Mouse (Mus musculus) ovary, postnatal 36 days (tissue): ENCODE data around the gene Fam241a.

ENCODE experiments used
- DNase-seq: peaks from one replicate; pipeline ENCODE4 v3.0.0; 2022; ENCODE audit warnings: low spot score, mixed read lengths

Fam241a gene

DNA sequence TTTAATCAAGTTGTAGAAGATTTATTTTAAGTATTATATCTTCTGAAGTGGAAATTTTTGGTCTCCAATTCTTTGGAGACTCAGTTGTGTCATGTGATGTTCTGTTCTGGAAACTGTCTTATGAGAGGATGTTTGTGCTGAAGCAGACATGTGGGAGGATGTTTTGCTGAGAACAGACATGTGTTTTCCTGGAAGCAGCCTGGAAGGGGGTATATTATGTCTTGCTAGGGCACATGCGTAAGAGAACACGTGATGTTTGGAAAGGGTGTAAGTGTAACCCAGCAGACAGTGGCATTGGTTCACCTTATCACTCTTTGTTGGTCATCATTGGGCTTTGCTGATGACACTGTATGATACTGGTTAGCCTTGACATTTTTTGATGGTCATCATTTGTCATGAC lies 20.6 kb downstream of the Fam241a start:
- DNase-seq = no peak

DNA sequence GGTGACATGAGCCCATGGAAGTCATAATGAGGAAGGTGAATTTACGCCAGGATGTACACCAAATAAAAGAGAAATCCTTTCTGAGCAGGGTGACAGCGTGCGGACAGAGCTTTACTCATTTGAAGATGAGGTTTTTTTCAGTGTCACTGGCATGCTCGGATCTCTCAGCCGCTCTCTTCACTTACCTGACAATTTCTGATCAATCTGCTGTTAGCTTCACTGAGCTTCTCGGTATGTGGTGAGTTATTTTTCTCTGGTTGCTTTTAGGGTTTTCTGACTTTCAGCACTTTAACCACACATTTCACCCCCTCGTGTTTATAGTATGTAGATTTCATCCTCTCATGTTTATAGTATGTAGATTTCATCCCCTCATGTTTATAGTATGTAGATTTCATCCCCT lies 21.1 kb downstream of the Fam241a start:
- no peak for DNase-seq

DNA sequence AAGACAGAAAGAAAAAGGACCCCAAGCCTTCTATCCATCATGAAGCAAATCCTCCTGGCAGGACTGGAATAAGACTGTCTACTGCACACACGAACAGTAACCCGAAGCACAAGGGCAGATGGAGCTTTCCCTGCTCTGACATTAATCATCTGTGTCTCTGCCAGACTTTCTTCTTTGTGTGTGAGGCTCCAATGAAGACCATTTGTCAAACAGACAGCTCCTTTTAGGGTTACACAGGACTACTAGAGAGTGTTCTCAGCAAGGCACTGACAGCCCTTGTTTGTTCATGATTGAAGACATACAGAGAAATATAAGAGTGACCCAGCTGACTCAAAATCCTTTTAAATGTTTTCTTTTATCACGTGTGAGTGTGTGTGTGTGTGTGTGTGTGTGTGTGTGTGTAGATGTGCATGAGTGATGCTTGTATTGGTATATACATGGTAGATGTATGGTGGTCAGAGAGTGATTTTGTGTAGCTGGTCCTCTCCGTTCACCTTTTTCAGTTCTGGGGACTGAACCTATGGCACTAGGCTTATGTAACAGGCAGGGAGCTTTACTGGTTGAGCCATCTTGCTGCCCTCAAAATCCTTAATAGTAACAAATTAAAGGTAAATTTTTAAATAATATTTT lies 21.8 kb downstream of the Fam241a start:
- DNase-seq = no peak

DNA sequence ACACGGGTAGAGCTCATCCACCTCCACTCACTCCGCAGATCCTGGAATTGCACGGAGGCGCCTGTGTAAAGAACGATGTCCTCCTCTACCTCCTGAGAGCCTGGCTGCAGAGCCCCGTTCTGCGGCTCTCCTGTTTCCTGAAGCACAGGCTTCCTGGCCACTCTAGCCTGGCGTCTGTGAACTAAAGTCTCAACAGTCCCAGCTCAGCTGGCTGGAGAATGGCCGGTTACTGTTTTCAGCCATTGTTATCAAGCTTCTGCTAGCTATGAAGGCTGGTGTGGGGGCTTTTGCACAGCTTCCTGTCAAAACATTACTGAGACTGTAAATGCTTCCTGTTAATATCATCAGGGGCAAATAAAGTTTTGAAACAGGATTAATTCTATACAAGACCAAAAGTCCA lies 24.5 kb downstream of the Fam241a start:
- DNase-seq = no peak

DNA sequence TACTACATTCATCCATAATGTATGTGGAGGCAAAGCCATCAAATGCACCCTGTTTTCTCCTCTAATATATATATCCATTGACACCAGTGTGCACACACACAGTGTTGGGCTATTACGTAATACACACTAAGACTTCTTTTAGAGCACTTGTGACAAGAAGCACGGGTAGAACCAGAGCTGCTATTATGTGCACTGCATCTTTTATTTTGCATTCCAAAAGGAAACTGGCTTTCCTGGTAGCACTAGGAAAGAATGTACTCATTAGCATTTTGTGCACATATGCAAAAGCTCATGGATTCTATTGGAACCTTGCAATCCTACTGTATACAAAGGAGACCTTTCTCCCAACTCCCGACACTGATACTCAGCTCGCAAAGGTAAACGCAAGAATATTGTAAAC lies 27.2 kb downstream of the Fam241a start:
- DNase-seq = no peak

DNA sequence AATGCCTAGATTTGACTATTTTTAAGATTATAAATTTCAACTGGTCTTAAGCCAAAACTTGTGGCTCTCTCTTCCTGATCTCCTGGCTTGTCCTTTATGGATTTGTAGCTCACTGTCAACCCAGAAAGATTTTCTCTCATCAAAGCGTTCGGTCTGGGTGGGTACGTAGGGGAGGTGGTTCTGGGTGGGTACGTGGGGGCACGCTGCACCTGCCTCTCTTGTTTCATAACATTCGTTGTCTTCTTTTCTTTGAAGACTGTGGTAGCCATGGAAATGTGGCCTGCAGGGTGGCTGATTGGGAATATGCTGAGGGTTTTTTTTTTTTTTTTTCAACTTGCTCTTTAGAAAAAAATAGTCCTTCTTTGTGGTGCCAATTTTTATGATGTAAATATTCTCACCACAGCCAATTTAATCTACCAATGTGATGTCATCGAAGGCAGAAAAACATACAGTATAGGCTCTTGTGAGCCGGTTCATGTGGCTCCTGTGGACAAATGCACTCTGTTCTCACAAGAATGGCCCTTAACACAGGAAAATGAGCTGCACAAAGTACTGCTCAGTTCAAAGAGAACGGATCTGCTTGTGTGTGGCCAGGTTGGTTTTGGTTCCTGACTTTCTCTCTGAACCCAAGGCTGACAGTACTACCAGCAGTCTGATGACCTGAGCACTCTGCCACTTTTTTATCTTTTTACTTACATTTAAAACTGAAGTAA lies 27.9 kb downstream of the Fam241a start:
- no peak for DNase-seq

DNA sequence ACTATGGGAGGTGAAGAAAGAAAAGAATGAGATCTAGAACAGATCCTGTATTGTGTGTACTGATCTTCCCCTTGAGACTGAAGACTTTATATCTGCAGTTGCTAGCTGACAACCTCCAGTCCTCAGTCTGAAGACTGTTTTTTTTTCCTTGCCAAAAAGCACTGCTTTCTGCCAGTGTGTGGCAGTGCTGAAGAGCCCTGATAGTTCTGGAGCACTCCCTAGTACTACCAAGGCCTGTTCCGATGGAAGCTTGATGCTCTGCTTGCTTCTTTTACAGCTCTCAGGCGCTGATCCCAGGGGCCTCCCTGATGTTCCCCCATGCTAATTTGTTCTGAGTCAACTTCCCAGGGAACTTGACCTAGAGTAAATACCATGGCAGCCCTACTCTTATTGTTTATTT lies 31.9 kb downstream of the Fam241a start:
- DNase-seq = no peak

DNA sequence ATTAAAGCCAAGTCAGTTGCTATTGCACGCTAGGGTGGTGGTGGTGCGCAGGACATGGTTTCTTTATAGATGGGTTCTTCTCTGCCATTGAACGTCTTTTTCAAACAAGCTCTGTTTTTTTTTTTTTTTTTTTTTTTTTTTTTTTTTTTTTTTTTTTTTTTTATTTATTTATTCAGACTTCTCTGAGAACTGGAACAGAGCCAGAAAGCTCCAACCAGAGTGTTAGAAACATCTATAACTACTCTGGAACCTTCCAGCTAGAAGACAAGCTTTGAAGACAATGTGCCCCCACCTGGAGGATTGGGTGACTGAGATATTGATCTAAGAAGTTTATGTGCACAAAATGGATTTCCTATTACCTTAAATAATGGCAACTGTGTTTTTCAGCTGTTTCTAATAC lies 32.6 kb downstream of the Fam241a start:
- DNase-seq = no peak

DNA sequence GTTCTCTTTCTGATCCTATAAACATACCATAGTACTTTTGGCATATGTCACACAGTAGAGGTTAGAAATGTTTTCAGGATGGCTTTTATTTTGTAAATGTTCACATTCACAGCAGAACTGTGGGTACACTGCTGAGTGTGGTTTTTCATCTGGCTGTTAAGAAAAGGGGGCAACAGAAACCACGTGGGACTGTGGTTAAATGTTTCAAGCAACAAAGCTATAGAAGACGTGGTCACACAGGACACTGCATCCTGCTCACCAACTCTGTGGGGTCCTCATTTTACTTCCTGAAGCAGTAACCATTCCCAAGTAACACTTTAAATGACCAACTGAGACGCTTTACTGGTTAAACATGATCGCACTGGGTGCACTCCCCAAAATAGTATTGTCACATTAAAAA lies 33.6 kb downstream of the Fam241a start:
- DNase-seq = no peak

DNA sequence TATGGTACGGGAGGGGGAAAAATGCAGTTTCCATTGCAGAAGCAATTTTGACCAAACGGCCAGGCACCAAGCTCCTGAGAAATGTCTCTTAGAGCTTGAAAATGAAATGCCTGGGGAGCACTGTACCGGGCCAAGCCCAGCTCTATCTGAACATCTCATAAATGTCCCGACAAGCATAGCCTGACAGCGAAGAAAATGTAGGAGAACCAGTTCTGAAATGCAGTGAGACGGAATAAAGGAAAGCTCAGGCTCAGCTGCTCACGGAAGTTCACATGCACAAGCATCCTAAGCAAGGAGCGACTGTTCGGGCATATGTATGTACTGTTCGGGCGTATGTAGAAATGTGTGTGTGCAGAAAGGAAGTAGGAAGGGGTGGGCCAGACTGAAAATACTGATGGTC lies 34.8 kb downstream of the Fam241a start:
- DNase-seq = no peak

DNA sequence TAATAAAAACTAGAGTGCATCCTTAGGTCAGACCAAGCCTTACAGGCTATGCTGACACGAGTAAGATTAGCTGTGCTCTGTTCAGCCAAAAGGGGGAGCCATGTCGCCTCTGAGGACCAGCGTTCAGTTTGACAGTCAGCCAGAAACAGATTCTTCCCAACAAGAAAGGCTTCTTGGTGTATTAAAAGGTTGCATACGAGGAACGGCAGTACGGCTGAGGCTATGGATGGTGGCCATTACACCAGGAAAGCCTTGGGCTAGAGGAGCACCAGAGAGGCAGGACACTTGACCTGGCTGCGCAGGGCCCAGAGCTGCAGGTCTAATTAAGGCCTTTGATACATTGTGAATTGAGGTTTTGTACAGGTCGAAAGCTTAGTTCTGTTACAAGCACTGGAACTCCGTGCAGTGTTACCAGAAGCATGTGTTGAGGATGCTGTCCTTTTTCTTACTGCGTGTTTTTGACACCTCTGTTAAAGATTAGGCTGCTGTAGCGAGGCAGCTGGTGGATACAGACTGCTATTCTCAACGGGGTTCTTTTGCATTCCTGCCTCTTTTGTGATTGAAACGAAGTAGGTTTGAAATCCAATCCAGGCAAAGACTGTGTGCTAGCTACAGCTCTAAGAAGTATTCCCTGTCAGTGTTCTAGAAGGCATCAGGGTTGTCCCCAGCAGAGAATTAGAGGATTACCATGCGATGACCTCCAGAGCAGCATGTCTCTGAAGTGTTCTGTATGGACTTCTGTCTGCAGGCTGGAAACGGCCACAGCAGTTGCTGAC lies 42.5 kb downstream of the Fam241a start:
- DNase-seq = peak; percentile 48

DNA sequence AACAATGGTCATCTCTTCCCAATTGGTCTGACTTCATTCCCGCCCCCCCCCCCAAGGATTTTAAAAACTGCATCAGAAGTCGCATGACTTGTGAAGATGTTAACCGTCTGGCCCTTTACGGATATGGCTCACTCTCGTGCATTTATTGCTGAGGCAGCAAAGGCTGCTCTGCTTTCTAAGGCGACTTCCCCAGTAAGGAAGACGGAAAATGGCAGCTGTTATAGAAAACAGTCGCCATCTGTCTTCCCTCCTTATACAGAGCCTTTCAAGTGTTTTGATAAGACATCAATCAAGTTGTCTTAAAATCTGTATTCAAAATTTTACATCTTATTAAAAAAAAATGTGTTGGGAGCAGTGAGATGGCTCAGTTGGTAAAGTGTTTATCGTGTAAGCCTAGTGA lies 43.4 kb downstream of the Fam241a start:
- DNase-seq = no peak

DNA sequence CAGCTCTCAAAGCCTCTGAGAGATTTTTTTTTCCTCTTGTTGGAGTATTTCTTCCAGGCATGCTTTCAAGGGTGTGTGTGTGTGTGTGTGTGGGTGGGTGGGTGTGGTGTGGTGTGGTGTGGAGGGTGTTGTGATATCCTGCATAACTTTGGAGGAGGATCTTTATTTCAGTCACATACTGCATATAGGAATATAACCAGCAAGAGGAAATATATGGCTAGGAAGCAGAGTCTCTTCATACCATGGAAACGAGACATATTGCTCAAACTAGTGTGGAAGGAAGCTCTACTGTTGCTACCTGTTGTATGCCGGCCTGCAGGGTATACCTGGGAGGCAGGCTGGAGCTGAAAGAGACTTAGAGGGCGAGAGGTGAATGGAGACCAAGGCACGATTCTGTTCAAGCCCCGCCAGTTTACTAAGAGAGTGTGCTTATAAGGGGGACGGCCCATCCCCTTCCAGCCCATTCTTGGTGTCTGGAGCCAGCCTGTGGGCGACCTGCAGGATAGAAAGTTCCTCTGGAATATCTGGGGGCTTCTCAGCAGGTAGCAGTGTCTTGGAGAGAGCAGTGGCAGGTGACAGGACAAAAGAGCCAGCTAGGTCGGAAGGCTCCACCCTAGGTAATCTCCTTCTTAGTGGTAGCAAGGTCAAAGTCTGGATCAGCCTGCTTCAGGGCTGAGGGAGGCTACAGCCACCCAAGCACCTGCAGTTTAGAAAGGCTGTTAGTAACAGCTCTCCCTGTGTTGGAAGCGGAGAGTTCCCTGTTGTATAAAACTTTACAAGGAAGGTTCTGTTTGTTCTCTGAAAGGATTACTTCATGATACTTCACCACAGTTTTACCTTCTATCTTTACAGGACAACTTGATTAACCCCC lies 45.1 kb downstream of the Fam241a start:
- DNase-seq = no peak

DNA sequence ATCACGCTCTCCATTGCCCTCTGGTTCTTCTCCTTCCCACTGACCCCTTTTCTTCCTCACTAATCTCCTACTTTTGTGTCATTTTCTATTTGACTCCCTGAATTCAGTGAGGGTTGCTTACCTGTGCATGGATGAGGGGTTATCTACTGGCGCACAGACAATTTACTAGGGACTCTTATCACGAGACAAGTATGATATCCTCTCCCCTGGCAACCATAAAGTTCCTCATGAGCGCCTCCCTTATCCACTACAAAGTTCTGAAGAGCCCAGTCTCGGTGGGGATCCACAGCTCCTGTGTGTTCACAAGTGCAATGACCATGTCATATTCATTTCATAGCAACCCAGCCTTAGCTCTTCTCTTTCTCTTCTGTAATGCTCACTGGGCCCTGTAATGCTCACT lies 46.2 kb downstream of the Fam241a start:
- DNase-seq = no peak

DNA sequence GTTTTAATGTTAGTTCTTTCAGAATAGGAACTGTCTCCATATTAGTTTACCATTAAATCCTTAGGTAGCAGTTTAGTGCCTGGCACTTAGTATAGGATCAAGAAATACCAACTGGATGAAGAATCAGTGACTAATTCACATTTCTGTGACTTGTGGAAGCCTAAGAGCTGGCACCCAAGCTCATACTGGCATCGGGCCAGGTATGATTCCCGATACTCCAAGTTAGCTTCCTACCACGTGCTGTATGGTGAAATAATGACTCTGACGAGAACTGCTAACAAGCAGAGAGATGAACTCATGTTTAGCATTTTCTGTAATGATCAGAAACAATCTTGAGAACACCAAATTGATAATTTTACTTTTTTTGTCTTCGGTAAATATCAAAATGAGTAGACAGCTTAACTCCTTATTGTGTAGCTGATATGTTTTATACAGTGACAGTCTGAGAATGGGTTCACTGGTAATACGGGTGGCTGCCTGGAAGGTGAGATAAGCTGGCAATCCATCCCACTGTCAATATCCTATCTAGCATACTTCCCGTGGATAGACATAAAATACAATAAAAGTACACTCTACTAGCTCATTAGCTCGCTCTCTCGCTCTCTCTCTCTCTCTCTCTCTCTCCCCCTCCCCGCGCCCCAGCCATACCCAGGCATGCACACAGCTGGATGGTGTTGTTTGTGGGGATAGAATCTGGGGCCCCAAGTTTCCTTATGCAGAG lies 47.9 kb downstream of the Fam241a start:
- DNase-seq = no peak

DNA sequence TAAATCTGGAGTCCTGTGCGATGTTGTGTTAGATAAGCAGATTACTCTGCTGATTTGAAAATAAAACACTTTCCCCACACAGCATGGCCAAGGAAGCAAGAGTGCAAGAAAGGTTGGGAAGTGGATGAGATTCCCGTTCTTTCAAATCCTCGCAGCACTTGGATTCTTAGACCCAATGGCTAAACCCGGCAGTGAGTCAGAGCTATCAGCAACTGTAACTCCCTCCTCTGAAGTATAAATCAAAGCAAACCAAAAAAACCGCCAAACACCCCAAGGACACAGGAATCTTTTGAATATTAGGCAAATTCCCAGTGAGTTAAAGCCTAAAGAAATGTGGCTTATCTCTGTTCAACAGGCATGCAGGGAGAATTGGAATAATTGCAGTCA lies 52.2 kb downstream of the Fam241a start:
- no peak for DNase-seq

DNA sequence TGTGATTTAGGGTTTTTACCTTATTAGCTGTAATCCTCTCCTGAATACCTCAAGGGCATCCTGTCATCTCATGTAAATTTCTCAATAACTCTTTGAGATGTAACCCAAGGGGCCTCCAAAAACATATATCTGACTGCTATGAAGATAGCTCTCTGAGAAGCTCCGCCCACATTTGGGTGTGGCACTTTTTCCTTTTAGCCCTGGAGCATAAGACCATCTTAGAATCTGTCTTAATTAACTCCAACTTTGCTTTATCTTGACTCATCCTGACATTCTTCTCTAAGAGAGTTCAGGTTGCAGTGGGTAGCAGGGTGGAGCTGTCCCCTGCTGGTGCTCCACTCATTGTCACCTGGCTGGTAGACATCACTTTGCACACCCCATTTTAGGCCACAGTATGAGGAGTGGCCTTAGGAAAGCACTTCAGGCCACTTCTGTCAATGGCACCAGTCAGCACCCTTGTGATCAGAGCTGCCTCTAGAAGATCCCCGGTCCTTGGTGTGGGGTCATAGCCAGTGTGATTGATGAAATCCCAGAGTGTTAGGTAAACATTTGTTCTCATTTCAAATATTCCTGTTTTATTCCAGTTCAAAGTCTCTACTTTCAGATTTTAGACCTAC lies 52.7 kb downstream of the Fam241a start:
- DNase-seq = no peak

DNA sequence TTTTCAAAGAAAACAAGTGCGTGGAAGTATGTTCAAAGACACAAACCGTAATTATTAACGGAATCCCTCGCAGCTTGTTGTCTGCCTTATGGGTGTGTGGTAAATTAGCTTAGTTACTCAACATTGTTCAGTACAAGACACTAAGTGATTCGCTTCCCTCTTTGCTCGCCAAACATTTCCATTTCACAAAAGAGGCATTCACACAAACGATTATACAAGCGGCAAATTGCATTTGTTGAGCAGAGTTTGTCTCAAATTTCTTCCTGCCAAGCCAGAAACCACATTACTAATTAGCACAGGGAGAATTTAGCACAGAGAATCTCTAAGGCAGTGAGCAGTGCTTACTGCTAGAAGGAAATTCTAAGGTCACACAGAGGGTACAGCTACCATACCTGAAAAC lies 54.2 kb downstream of the Fam241a start:
- DNase-seq = no peak

DNA sequence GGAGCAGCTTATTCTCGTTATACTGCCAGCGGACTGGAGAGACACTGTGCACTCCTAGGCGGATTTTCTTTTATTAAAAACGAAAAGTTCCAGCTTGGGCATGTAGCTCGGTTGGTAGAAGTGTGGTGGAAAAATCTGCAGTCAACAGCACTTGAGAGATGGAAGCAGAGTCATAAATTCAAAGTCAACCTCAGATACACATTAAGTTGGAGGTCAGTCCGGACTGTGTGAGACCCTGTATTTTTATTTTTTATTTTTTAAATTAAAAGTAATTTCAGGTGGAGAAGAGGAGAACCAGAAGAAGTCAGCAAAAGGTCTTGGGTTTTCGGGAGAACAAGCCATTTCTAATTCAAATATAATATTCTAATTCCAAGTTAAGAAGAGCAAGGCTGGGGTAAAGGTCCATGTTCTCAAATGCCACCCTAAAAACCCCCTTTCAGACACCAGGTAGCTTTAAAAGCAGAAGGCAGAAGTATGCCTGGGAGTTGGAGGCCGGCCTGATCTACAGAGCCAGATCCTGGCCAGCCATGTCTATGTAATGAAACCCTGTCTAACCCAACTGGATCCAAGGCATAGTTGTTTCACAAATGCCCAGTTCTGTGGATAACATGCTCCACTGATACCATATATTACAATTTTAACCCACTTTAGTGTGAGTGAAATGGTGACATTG lies 58.0 kb downstream of the Fam241a start:
- DNase-seq = no peak

DNA sequence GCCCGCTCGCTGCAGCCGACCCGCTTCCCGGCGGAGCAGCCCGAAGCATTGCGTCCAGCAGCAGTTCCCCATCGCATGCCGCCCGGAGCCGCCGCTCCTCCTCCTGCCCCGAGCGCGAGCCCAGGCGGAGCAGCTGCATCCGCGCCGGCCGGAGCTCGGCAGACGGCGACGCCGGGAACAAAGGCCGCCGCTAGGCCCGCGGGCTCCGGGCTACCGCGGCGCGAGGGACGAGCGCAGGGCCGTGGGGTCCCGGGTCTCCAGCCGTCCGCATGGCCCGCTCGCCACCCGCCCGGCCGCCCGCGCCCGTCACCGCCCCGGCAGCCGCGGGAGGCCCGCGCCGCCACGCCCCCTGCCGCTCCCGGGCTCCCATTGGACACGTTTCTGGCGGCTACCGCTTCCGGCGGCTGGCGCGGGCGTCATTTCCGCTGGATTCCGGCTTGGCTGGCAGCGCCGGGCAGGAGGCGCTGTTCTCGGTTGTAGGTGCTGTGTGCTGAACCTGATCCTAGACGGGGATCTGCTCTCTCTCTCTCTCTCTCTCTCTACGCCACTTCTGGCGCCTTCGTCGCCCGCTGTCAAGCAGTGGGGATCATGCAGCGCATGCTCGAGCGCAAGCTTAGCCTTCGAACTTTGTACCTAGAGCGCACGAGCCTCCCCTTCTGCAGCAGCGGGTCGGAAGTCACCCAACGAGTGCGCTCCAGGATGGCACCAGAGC lies 58.8 kb downstream of the Fam241a start, which contains the start of gene Ap1ar:
Gene Ap1ar, minus strand, starts transcription at position 370 of the 712 bp plus-strand sequence.
- DNase-seq = peak; percentile 97
